Mouse (Mus musculus) heart, adult 2 months (tissue): ENCODE data around the gene Zfp385a. TPM values are rescaled to one million over a fixed set of nuclear protein-coding genes. Genes with fewer than 3 reads are reported as not detected.

Source experiments
- DNase-seq, 2 experiments: peaks; one replicate each; pipeline ENCODE4 v3.0.0; 2021
- H3K27ac ChIP-seq: fragments of 200-600 bp; 2 replicates; pipeline ENCODE4 v1.8.1; 2022
- H3K27me3 ChIP-seq: fragments of 200-500 bp; 2 replicates; pipeline ENCODE4 v1.6.1; 2012; ENCODE audit warnings: mild to moderate bottlenecking, low read length, inconsistent platforms, mixed read lengths; ENCODE audit not compliant: control insufficient read depth, insufficient read depth
- H3K36me3 ChIP-seq: fragments of 200-500 bp; 2 replicates; pipeline ENCODE4 v1.6.1; 2012; ENCODE audit warnings: low read length, inconsistent platforms; ENCODE audit not compliant: control insufficient read depth, insufficient read depth
- H3K4me1 ChIP-seq: fragments of 200-500 bp; 2 replicates; pipeline ENCODE4 v1.6.1; 2011; ENCODE audit warnings: low read length; ENCODE audit not compliant: control insufficient read depth, insufficient read depth
- H3K4me3 ChIP-seq: fragments of 200-600 bp; 2 replicates; pipeline ENCODE4 v1.8.1; 2022
- H3K79me2 ChIP-seq: fragments of 200-500 bp; replicated peaks from 2 replicates; pipeline ENCODE4 v1.6.1; 2012; ENCODE audit warnings: mild to moderate bottlenecking, inconsistent platforms, low read length, moderate library complexity, mixed read lengths; ENCODE audit not compliant: control insufficient read depth, insufficient read depth
- H3K9ac ChIP-seq: fragments of 200-500 bp; 2 replicates; pipeline ENCODE4 v1.6.1; 2012; ENCODE audit warnings: low read depth, mild to moderate bottlenecking, control low read depth, inconsistent platforms, low read length, mixed read lengths
- CTCF ChIP-seq: fragments of 200-600 bp; IDR thresholded peaks from 2 replicates; pipeline ENCODE4 v1.8.1; 2022; ENCODE audit warnings: antibody characterized with exemption, mild to moderate bottlenecking, moderate library complexity
- EP300 ChIP-seq: fragments of 200-500 bp; IDR thresholded peaks from 2 replicates; pipeline ENCODE4 v1.6.1; 2011; ENCODE audit warnings: low read depth, low read length, control low read depth; ENCODE audit not compliant: insufficient read depth
- POLR2A ChIP-seq: fragments of 200-500 bp; IDR thresholded peaks from 2 replicates; pipeline ENCODE4 v1.6.1; 2011; ENCODE audit warnings: mild to moderate bottlenecking, low read depth, low read length, control low read depth; ENCODE audit not compliant: insufficient read depth
- WGBS: fragments of 180-500 bp; shearing (Covaris S2); methylation state at CpG from one replicate; pipeline ENCODE4 v1.1.7; 2018; 5-methylcytosine and 5-hydroxymethylcytosine counted together
- intact Hi-C: fragments of 180-260 bp; cut with DNase I; formaldehyde crosslinking; loops from one replicate; pipeline ENCODE4 v1.15.1; 2025
- polyA plus RNA-seq: library from polyadenylated mRNA; depleted of rRNA; stranded (reverse); fragments of >200 nt; gene quantifications from 2 replicates; pipeline ENCODE4 v1.2.3, GENCODE M21; 2012
- total RNA-seq, 2 experiments: library from RNA; stranded (reverse); gene quantifications; 2 replicates each; pipeline ENCODE4 v1.2.3; 2021

Zfp385a gene
- total and polyA plus RNA-seq, 3 experiments: 10.1 to 12.0 (median 10.4) TPM

- Histone ChIP-seq H3K27me3 (no peaks in the 10 kb centered on the region), H3K9ac (peak overlapping the region; percentile 72), H3K4me1 (peaks cover 5% of the 10 kb centered on the region; the same call in 1 of the 2 replicates), H3K79me2 (no peaks in the 10 kb centered on the region), H3K36me3 (no peaks in the 10 kb centered on the region), H3K4me3 (peak overlapping the region; percentile 65), H3K27ac (peak overlapping the region; percentile 92)
- TF ChIP-seq EP300: no peak
- no peak for TF ChIP-seq CTCF
- TF ChIP-seq POLR2A: no peak
- WGBS: 15% methylated on average over 8 of the region's 8 CpGs
- no peak for DNase-seq
- intact Hi-C loops: loop anchor here (10.0 kb wide), 1 partner anchor 319 kb away; no protein-coding TSS in a partner anchor
These were observed 35.8 kb downstream of the Zfp385a start for GRCm38 (mm10) chr15:103303916-103304615.

GRCm38 (mm10) chr15:103302341-103303021 is 37.4 kb downstream of the Zfp385a start:
- H3K4me3 ChIP-seq: no peak overlapping the region
- H3K4me1 ChIP-seq: peaks cover 5% of the 10 kb centered on the region; the same call in 1 of the 2 replicates
- WGBS: 65% methylated on average over 6 of the region's 6 CpGs
- H3K79me2 ChIP-seq: no peaks in the 10 kb centered on the region
- H3K9ac ChIP-seq: no peak overlapping the region
- no peaks in the 10 kb centered on the region for H3K27me3 ChIP-seq
- no peak for DNase-seq
- H3K27ac ChIP-seq: no peak overlapping the region
- intact Hi-C loops: loop anchor here (10.0 kb wide), 1 partner anchor 318 kb away; no protein-coding TSS in a partner anchor
- no peaks in the 10 kb centered on the region for H3K36me3 ChIP-seq
- no peak for TF ChIP-seq CTCF
- TF ChIP-seq EP300: no peak
- no peak for TF ChIP-seq POLR2A

DNA sequence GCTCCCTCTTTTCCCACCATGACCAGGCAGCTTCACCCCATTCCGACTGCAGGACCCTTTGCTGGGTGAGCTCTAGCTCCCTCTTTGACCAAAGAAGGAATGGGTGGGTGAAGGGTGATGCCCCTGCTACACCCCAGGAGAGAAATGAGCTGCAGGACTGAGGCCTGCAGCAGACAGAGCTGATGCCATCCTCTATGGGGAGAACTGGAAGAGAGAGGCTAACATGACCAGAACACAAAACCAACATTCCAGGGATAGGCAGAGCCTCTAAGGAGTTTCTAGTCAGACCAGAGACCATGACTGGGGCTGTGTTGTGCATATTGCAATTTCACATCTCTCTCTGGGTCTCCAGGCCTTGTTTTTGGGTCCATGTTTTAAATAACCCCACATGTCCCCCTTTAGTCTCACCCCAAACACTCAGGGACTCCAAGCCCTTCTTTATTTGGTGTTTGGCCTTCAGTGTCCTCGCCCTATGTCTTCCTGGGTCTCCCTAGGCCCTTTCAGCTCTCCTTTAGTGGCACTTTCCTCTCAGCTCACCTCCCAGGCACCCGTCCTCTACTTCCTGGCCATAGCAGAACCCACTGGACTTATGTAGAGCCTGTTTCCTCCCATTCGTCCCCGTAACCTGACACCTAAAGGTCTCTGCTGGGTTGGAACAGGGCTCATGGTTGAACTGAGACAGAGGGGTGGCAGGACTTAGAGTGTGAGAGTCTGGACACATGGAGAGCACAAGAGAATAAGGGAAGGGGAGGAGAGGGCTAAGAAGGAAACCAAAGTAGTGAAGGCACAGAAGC is 38.1 kb downstream of the Zfp385a start:
- Histone ChIP-seq H3K9ac (no peak overlapping the region), H3K4me3 (no peak overlapping the region), H3K4me1 (peaks cover 5% of the 10 kb centered on the region; the same call in 1 of the 2 replicates), H3K27ac (no peak overlapping the region), H3K36me3 (no peaks in the 10 kb centered on the region), H3K79me2 (no peaks in the 10 kb centered on the region), H3K27me3 (no peaks in the 10 kb centered on the region)
- DNase-seq: no peak
- WGBS: 69% methylated on average over 5 of the region's 5 CpGs
- intact Hi-C loops: loop anchor here (10.0 kb wide), 1 partner anchor 317 kb away; no protein-coding TSS in a partner anchor
- no peak for TF ChIP-seq CTCF
- TF ChIP-seq EP300: no peak
- no peak for TF ChIP-seq POLR2A

GRCm38 (mm10) chr15:103301046-103301445 is 38.8 kb downstream of the Zfp385a start:
- Histone ChIP-seq H3K36me3 (no peaks in the 10 kb centered on the region), H3K4me1 (peaks cover 5% of the 10 kb centered on the region; the same call in 1 of the 2 replicates), H3K27me3 (no peaks in the 10 kb centered on the region), H3K9ac (no peak overlapping the region), H3K4me3 (no peak overlapping the region), H3K79me2 (no peaks in the 10 kb centered on the region), H3K27ac (no peak overlapping the region)
- TF ChIP-seq EP300 (no peak), POLR2A (no peak), CTCF (no peak)
- peak in 1 of 2 experiments; percentile 25 for DNase-seq
- WGBS: 37% methylated on average over 2 of the region's 2 CpGs
- intact Hi-C loops: loop anchor here (10.0 kb wide), 1 partner anchor 316 kb away; no protein-coding TSS in a partner anchor

DNA sequence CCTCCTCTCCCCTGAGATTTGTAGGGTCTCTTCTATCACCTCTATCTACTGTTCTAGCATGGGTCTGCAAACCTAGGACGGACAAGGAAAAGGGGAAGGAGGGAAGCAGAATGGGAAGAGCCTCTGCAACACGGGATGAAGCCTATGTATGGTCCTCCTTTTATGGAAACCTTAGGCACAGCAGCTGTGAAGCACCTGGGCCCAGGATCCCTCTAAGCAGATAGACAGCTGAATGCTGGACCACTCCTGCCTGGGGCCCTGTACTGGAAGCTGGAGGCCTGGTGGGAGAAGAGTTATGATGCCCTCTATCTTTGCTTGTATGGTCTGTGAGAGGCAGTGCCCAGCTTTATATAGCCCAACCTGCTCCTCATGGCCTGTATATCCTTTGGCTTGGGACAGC is 39.3 kb downstream of the Zfp385a start:
- H3K9ac ChIP-seq: no peak overlapping the region
- TF ChIP-seq EP300 (no peak), POLR2A (no peak), CTCF (no peak)
- 35% methylated on average over 2 of the region's 2 CpGs for WGBS
- peaks cover 5% of the 10 kb centered on the region; the same call in 1 of the 2 replicates for H3K4me1 ChIP-seq
- intact Hi-C loops: loop anchor here (10.0 kb wide), 1 partner anchor 316 kb away; no protein-coding TSS in a partner anchor
- no peaks in the 10 kb centered on the region for H3K36me3 ChIP-seq
- no peaks in the 10 kb centered on the region for H3K27me3 ChIP-seq
- no peaks in the 10 kb centered on the region for H3K79me2 ChIP-seq
- H3K4me3 ChIP-seq: no peak overlapping the region
- DNase-seq: no peak
- no peak overlapping the region for H3K27ac ChIP-seq
